Mouse (Mus musculus): ENCODE data around the gene G6pc2.

G6pc2 gene

GRCm38 (mm10) chr2:69239315-69239714 is 28.4 kb downstream of the G6pc2 start:
- no peak for DNase-seq (ENCODE audit: low spot score)

GRCm38 (mm10) chr2:69244924-69245323 is 34.1 kb downstream of the G6pc2 start:
- DNase-seq (ENCODE audit: low spot score), result no peak

DNA sequence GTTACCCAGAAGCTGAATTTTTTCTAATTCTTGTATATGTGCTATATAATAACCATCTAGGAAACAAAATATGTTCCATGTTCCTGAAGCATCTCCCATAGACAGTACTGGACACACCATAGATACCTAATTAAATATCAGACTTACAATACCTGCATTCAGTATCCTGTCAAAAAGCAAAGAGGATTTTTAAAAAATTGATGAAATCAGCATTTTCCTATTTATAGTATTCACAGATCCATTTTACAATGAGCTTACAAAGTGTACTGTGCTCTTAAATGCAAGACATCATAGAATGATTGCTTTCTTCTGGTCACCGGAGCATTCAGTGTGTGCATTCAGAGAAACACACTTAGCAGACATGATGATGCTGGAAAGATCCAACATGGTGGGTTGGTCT is 36.2 kb downstream of the G6pc2 start:
- no peak for DNase-seq (ENCODE audit: low spot score)

GRCm38 (mm10) chr2:69248221-69248755 is 37.4 kb downstream of the G6pc2 start:
- no peak for DNase-seq (ENCODE audit: low spot score)

DNA sequence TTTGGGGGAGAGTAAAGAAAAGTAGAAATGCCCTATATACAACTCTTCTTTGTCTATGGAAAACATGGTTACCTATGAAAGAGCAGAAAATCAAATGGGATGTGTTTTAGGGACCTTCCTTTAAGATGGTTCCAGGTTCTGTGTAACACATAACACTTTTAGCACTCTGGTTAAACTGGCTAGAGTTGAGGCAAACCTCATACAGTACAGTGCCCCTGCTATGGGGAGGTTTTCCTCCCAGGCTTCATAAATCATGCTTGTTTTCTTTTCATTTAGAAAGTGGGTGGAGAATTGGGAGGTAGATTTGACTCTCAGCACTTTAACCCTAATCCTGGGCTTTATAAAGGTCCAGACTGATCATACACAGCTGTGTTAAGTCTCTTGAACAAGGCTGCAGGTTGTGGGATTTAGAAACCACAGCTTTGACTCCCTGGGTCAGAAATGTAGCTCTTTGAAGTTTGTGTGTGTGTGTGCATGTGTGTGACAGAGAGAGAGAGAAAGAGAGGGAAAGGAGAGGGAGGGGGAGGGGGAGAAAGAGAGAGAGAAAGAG is 53.3 kb downstream of the G6pc2 start:
- DNase-seq (ENCODE audit: low spot score), result no peak

- no peak for DNase-seq (ENCODE audit: low spot score)
Observed at GRCm38 (mm10) chr2:69275875-69276274, 65.0 kb downstream of the G6pc2 start.

All from urinary bladder, postnatal 14 days (tissue).